Mouse (Mus musculus): ENCODE data around the gene Vgll3. TPM values are rescaled to one million over a fixed set of nuclear protein-coding genes. Genes with fewer than 3 reads are reported as not detected.

Gene Vgll3
- polyA plus RNA-seq (2014; fragmentation: Illumina TruSeq; extraction: RNeasy Lipid Tissue Mini Kit (QIAGEN cat#74804); ENCODE audit: low replicate concordance) = 1.0 TPM

DNA sequence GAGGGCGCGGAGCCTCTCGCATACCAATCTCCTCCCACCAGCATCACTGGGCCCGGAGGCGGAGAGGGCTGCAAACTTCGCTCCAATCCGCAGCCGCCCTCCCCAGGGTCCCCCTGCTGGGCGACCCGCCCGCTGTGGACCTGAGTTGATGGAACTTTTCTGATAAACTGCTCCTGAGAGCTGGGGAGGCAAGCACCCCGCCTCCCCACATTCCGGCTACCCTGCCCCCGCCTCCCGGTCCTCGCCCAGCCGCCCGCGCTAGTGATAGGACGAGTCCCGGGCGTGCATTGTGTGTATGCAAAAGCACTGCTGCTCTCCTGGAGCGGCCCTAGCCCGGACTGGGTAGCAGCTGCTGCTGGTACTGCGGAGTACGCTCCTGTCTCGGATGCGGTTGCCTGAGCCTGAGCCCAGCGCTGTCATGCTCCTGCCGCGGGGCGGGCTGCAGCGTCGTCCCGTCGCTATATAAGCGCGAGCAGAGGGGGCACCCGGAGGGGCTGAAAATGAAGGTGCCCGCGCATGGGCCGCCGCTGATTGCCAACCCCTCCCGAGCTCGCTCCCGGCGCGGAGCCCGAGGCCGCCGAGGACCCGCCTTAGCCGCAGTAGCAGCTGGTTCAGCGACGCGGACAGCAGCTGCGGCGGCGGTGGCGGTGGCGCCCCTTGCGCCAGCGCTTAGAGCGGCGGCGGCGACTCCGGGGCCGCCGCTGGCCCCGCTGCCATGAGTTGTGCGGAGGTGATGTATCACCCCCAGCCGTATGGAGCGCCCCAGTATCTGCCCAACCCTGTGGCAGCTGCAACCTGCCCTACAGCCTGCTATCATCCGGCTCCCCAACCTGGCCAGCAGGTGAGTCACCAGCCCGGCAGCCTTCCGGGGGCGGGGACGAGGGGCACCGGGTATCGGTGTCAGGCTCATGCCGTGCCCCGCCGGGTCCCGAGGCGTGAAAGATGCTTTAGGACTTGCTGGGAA is at the start of gene Vgll3:
Gene Vgll3 (plus strand): TSS at position 340 of the 964 bp plus-strand sequence.

All from small intestine, adult 10 weeks (tissue).